Mouse (Mus musculus) CH12.LX (cell line): ENCODE data around the gene Cd37.

Experiments used
- CHD2 ChIP-seq: IDR thresholded peaks from 2 replicates; pipeline ENCODE4 v1.6.1; 2011; ENCODE audit warnings: low read length, improper control_type of control experiment
- CTCF ChIP-seq, 2 experiments: IDR thresholded peaks in 1 of 2; conservative IDR thresholded peaks in 1 of 2; 2 replicates each; pipeline ENCODE4 v1.5.1; 2011 to 2012; ENCODE audit warnings: low read depth in 2 of 2, low read length in 2 of 2, improper control_type of control experiment in 1 of 2, inconsistent platforms in 1 of 2, mild to moderate bottlenecking in 1 of 2, moderate library complexity in 1 of 2
- E2F4 ChIP-seq: IDR thresholded peaks from 2 replicates; pipeline ENCODE4 v1.6.1; 2011; ENCODE audit warnings: low read depth, low read length, improper control_type of control experiment; ENCODE audit not compliant: insufficient replicate concordance
- EP300 ChIP-seq: IDR thresholded peaks from 2 replicates; pipeline ENCODE4 v1.6.1; 2011; ENCODE audit warnings: low read length, improper control_type of control experiment
- MAZ ChIP-seq: IDR thresholded peaks from 2 replicates; pipeline ENCODE4 v1.6.1; 2012; ENCODE audit warnings: low read depth, mild to moderate bottlenecking, inconsistent platforms, low read length, improper control_type of control experiment, moderate library complexity
- MXI1 ChIP-seq: IDR thresholded peaks from 2 replicates; pipeline ENCODE4 v1.6.1; 2011; ENCODE audit warnings: mild to moderate bottlenecking, low read depth, low read length, improper control_type of control experiment
- POLR2A ChIP-seq: IDR thresholded peaks from 2 replicates; pipeline ENCODE4 v1.6.1; 2011; ENCODE audit warnings: low read depth, mild to moderate bottlenecking, improper control_type of control experiment, low read length
- POLR2AphosphoS2 ChIP-seq: IDR thresholded peaks from 2 replicates; pipeline ENCODE4 v1.6.1; 2011; ENCODE audit warnings: low read depth, low read length, improper control_type of control experiment
- RCOR1 ChIP-seq: conservative IDR thresholded peaks from 2 replicates; pipeline ENCODE4 v1.6.1; 2012; ENCODE audit warnings: low read depth, mild to moderate bottlenecking, inconsistent platforms, low read length, improper control_type of control experiment
- SIN3A ChIP-seq: IDR thresholded peaks from 2 replicates; pipeline ENCODE4 v1.6.1; 2012; ENCODE audit warnings: low read length, improper control_type of control experiment, inconsistent platforms
- TBP ChIP-seq: conservative IDR thresholded peaks from 2 replicates; pipeline ENCODE4 v1.6.1; 2011; ENCODE audit warnings: low read depth, low read length, improper control_type of control experiment
- USF1 ChIP-seq: IDR thresholded peaks from 2 replicates; pipeline ENCODE4 v1.6.1; 2014; ENCODE audit warnings: low read depth, mild to moderate bottlenecking, inconsistent platforms, low read length, improper control_type of control experiment
- ZKSCAN1 ChIP-seq: IDR thresholded peaks from 2 replicates; pipeline ENCODE4 v1.6.1; 2012; ENCODE audit warnings: low read depth, inconsistent platforms, low read length, improper control_type of control experiment, borderline replicate concordance
- ZMIZ1 ChIP-seq: IDR thresholded peaks from 2 replicates; pipeline ENCODE4 v1.6.1; 2012; ENCODE audit warnings: low read depth, mild to moderate bottlenecking, inconsistent platforms, low read length, improper control_type of control experiment

DNA sequence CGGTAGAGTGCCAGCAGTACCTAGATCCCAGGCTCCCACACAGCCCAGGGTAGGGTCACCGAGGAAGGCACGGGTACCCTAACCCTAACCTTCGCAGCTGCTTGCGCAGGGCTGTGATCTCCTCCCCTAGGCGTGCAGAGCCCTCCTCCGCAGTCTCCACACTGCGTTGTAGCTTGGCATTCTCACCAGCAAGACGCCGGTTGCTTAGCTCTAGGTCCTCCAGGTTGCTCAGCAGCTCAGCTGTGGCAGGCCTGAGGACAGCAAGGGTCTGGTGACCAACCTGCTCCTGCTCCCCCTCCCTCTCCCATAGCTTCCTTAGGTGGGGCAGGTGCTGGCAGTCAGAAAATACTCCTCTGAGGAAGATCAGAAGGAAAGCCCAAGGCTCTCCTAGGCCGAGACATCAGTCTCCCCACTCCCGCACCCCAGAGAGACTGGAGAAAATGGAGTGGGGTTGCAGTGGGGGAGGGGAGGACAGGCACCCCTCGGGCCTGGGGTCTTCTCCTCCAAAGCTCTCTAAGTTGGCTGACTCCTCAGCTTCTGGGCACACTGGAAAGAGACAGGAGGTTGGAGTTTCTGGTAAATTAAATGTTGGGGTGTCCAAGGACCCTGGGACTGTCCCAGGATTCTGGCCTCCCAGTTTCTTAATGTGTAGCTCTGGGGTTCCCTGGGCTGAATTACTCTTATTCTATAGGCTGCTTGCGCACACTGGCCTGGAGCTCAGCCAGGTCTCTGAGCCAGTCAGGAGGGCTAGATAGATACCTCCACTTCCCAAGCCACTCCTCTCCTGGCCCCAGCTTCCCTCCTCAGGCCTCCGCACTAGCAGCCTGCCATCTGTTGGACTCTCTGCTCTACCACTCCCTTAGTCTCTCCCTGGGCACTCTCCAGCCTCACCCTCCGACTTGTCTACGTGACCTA, 44.8 kb downstream of the Cd37 start:
- TF ChIP-seq POLR2A (no peak), EP300 (no peak), POLR2AphosphoS2 (no peak), MAZ (no peak), RCOR1 (no peak), CTCF (conservative IDR thresholded peaks at IDR 0.05 in 1 of 2, IDR thresholded peaks at IDR 0.05 in 1 of 2; ENCODE audit: low read depth in 2 of 2, low read length in 2 of 2) (no peak), USF1 (no peak), ZKSCAN1 (no peak), SIN3A (no peak), ZMIZ1 (no peak), TBP (no peak), E2F4 (no peak), CHD2 (no peak), MXI1 (no peak)
